Mouse (Mus musculus) limb, embryonic 13.5 days (tissue): Measurements from ENCODE around the gene Cpa4. TPM values are rescaled to one million over a fixed set of nuclear protein-coding genes. Genes with fewer than 3 reads are reported as not detected.

Source experiments
- polyA plus RNA-seq: library from polyadenylated mRNA; unstranded; fragments of >200 nt; fragmentation: Nextera tagmentation; extraction: Ambion mirVana; gene quantifications from 2 replicates; pipeline ENCODE4 v1.2.1, GENCODE M21; 2015

Cpa4 gene
- polyA plus RNA-seq, 1 experiment from 2014 or later = 2.7 TPM

Other genes starting within 250 kb of the Cpa4 start
- 77.7 and 83.9 TPM in 2 replicates for gene Zc3hc1, start 177.3 kb upstream of the Cpa4 start, polyA plus RNA-seq
- 29.4 and 31.7 TPM in 2 replicates for gene Klhdc10, start 166.5 kb upstream of the Cpa4 start, polyA plus RNA-seq
- 34.7 and 34.9 TPM in 2 replicates for gene Tmem209, start 58.6 kb upstream of the Cpa4 start, polyA plus RNA-seq
- 0.22 and 0.34 TPM in 2 replicates for gene Ssmem1, start 58.5 kb upstream of the Cpa4 start, polyA plus RNA-seq
- 10.4 and 11.1 TPM in 2 replicates for gene Cpa2, start 26.8 kb upstream of the Cpa4 start, polyA plus RNA-seq
- gene Cpa5, start 42.6 kb downstream of the Cpa4 start, polyA plus RNA-seq = 0.33 and 0.79 TPM in 2 replicates
- gene Cpa1, start 70.8 kb downstream of the Cpa4 start, polyA plus RNA-seq = 0.88 and 1.0 TPM in 2 replicates
- 52.3 and 55.4 TPM in 2 replicates for gene Cep41, start 125.4 kb downstream of the Cpa4 start, polyA plus RNA-seq
- gene Mest, start 155.2 kb downstream of the Cpa4 start, polyA plus RNA-seq = 1,770 and 1,957 TPM in 2 replicates